Mouse (Mus musculus) limb, embryonic 14.5 days (tissue): ENCODE data around the gene Nkpd1. TPM values are rescaled to one million over a fixed set of nuclear protein-coding genes. Genes with fewer than 3 reads are reported as not detected.

Experiments
- ATAC-seq: fragments of 200-750 bp; cut with Nextera tagmentation; 2 replicates; pipeline ENCODE4 v1.8.0; 2017; ENCODE audit warnings: low read depth, moderate number of reproducible peaks, moderate TSS enrichment; ENCODE audit not compliant: low FRiP score
- DNase-seq: peaks from one replicate; pipeline ENCODE4 v3.0.0-alpha.2; 2015; ENCODE audit warnings: low spot score
- H3K27ac ChIP-seq: fragments of 300-500 bp; sonication (generic); replicated peaks from 2 replicates; pipeline ENCODE4 v1.5.1; 2014; ENCODE audit warnings: low read depth, mild to moderate bottlenecking, low read length, moderate library complexity, mixed read lengths
- H3K27me3 ChIP-seq: fragments of 300-500 bp; sonication (generic); 2 replicates; pipeline ENCODE4 v1.6.1; 2014; ENCODE audit warnings: low read length, mixed read lengths; ENCODE audit not compliant: control insufficient read depth, insufficient read depth
- H3K36me3 ChIP-seq: fragments of 300-500 bp; sonication (generic); 2 replicates; pipeline ENCODE4 v1.6.1; 2014; ENCODE audit warnings: mild to moderate bottlenecking, low read length, moderate library complexity, mixed read lengths; ENCODE audit not compliant: control insufficient read depth, insufficient read depth
- H3K4me1 ChIP-seq: fragments of 300-500 bp; sonication (generic); 2 replicates; pipeline ENCODE4 v1.6.1; 2014; ENCODE audit warnings: antibody characterized with exemption, low read length, mixed read lengths; ENCODE audit not compliant: control insufficient read depth, insufficient read depth
- H3K4me2 ChIP-seq: fragments of 300-500 bp; sonication (generic); replicated peaks from 2 replicates; pipeline ENCODE4 v1.6.1; 2014; ENCODE audit warnings: low read depth, mild to moderate bottlenecking, low read length, moderate library complexity; ENCODE audit not compliant: severe bottlenecking
- H3K4me3 ChIP-seq: fragments of 300-500 bp; sonication (generic); replicated peaks from 2 replicates; pipeline ENCODE4 v1.5.1; 2014; ENCODE audit warnings: low read length
- H3K9ac ChIP-seq: fragments of 300-500 bp; sonication (generic); 2 replicates; pipeline ENCODE4 v1.6.1; 2014; ENCODE audit warnings: mild to moderate bottlenecking, low read depth, low read length, moderate library complexity; ENCODE audit not compliant: severe bottlenecking
- H3K9me3 ChIP-seq: fragments of 300-500 bp; sonication (generic); 2 replicates; pipeline ENCODE4 v1.6.1; 2016; ENCODE audit warnings: low read length; ENCODE audit not compliant: control insufficient read depth
- POLR2A ChIP-seq: fragments of 200-500 bp; IDR thresholded peaks from 2 replicates; pipeline ENCODE4 v1.8.0; 2012; ENCODE audit warnings: inconsistent platforms, mild to moderate bottlenecking, moderate library complexity, borderline replicate concordance; ENCODE audit not compliant: insufficient read depth, insufficient read length; ENCODE audit errors: extremely low read depth
- WGBS: fragments of 180-500 bp; shearing (Covaris S2); extraction: QIAGEN DNeasy Blood & Tissue Kit; methylation state at CpG from one replicate; pipeline ENCODE4 v1.1.7; 2014; 5-methylcytosine and 5-hydroxymethylcytosine counted together
- polyA plus RNA-seq, 2 experiments: library from polyadenylated mRNA; depleted of rRNA in 1 of 2; stranded (reverse) in 1 of 2; unstranded in 1 of 2; fragments of >200 nt; fragmentation: Nextera tagmentation in 1 of 2; extraction: Ambion mirVana in 1 of 2; gene quantifications; 2 replicates each; pipeline versions ENCODE4 v1.2.1 to v1.2.3; 2012 to 2014

The Nkpd1 gene
- polyA plus RNA-seq (2012; rRNA removed) (0.29 and 0.36 TPM in 2 replicates), polyA plus RNA-seq (2014; fragmentation: Nextera tagmentation; extraction: Ambion mirVana) (0.17 and 0.22 TPM in 2 replicates)

- no peak for DNase-seq
- ATAC-seq, result no peak
- no peak for TF ChIP-seq POLR2A
- H3K9me3 ChIP-seq, result no peaks in the 10 kb centered on the region
- peaks cover 3% of the 10 kb centered on the region for H3K4me1 ChIP-seq
- no peak within 1 kb of the TSS for H3K27ac ChIP-seq
- H3K4me3 ChIP-seq, result peak within 1 kb of the TSS; percentile 5; the same call in 1 of the 2 replicates
- H3K9ac ChIP-seq, result peak within 1 kb of the TSS; percentile 45; the same call in 1 of the 2 replicates
- peaks cover 55% of the 10 kb centered on the region for H3K27me3 ChIP-seq
- H3K36me3 ChIP-seq, result no peaks in the 10 kb centered on the region
- WGBS, result 9% methylated on average over 15 of the region's 29 CpGs
- peak within 1 kb of the TSS; percentile 25 for H3K4me2 ChIP-seq
These were observed at the start of gene Nkpd1 for GRCm38 (mm10) chr7:19517652-19518365. Gene Nkpd1 (plus strand): TSS chr7:19517838.

DNA sequence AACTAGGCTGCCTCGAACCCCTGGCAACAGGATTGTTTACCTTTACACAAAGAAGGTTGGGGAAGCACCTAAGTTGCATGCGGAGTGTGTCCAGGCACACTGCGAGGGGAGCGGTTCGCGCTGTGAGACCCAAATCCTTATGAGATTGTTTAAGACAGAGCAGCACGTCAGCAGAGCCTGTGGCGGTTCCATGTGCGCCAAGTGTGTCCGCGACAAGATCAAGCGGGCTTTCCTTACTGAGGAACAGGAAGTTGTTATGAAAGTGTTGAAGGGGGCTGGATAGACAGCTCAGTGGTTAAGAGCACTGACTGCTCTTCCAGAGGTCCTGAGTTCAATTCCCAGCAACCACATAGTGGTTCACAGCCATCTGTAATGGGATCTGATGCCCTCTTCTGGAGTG, 49.4 kb upstream of the Nkpd1 start:
- H3K27me3 ChIP-seq, result peaks cover 32% of the 10 kb centered on the region
- no peak for DNase-seq
- TF ChIP-seq POLR2A, result no peak
- no peak overlapping the region for H3K4me2 ChIP-seq
- H3K9ac ChIP-seq, result no peak overlapping the region
- peaks cover 9% of the 10 kb centered on the region for H3K4me1 ChIP-seq
- WGBS, result 76% methylated on average over 12 of the region's 12 CpGs
- no peaks in the 10 kb centered on the region for H3K9me3 ChIP-seq
- H3K36me3 ChIP-seq, result no peaks in the 10 kb centered on the region
- ATAC-seq, result no peak
- H3K4me3 ChIP-seq, result no peak overlapping the region
- H3K27ac ChIP-seq, result no peak overlapping the region

GRCm38 (mm10) chr7:19469404-19469803, 48.2 kb upstream of the Nkpd1 start:
- DNase-seq (no peak), ATAC-seq (no peak)
- TF ChIP-seq POLR2A, result no peak
- H3K4me3 ChIP-seq, result no peak overlapping the region
- peaks cover 9% of the 10 kb centered on the region for H3K4me1 ChIP-seq
- H3K27me3 ChIP-seq, result peaks cover 32% of the 10 kb centered on the region
- H3K4me2 ChIP-seq, result no peak overlapping the region
- no peak overlapping the region for H3K27ac ChIP-seq
- H3K9me3 ChIP-seq, result no peaks in the 10 kb centered on the region
- no peak overlapping the region for H3K9ac ChIP-seq
- WGBS, result 28% methylated on average over 23 of the region's 23 CpGs
- H3K36me3 ChIP-seq, result no peaks in the 10 kb centered on the region

DNA sequence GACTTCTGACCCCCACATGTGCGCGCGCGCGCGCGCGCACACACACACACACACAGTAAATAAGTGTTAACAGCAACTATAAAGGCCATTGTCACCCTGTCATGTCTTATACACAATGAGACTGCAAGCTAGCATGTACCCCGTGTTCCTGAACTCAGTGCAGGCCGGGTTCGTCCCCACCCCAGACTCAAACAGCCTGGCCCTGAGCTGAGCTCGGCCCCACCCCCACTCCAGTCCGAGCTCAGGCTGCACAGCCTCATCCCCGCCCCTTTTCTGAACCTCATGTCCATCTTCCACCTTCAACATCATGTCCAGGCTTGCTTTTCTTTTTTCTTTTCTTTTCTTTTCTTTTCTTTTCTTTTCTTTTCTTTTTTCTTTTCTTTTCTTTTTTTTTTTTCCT, 47.3 kb upstream of the Nkpd1 start:
- no peak for TF ChIP-seq POLR2A
- H3K4me1 ChIP-seq, result peaks cover 3% of the 10 kb centered on the region; the same call in 1 of the 2 replicates
- ATAC-seq, result no peak
- WGBS, result 17% methylated on average over 14 of the region's 14 CpGs
- H3K4me2 ChIP-seq, result no peak overlapping the region
- no peak for DNase-seq
- no peak overlapping the region for H3K9ac ChIP-seq
- peaks cover 32% of the 10 kb centered on the region for H3K27me3 ChIP-seq
- H3K4me3 ChIP-seq, result no peak overlapping the region
- no peaks in the 10 kb centered on the region for H3K9me3 ChIP-seq
- H3K27ac ChIP-seq, result no peak overlapping the region
- no peaks in the 10 kb centered on the region for H3K36me3 ChIP-seq

DNA sequence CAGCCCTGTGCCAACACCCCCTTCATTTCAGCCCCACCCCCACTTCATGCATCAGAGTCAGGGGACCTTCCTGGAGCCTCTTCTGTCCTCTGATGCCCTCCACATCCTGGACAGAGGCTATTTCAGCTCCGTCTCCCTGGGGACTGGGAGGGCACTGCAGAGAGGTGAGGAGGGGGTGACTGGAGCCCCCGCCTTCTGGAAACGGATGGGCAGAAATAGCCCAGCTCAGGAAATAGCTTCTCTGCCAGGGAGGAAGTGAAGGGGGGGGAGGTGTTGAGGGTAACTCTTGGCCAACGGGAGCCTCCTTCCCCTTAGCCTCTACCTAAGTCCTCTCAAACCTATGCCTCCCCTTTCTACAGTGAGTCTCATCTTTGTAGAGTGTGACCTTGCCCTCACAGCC, 45.2 kb upstream of the Nkpd1 start:
- Histone ChIP-seq H3K27me3 (peaks cover 32% of the 10 kb centered on the region), H3K9ac (no peak overlapping the region), H3K4me2 (no peak overlapping the region), H3K4me1 (peaks cover 3% of the 10 kb centered on the region; the same call in 1 of the 2 replicates), H3K4me3 (no peak overlapping the region), H3K36me3 (no peaks in the 10 kb centered on the region), H3K27ac (no peak overlapping the region), H3K9me3 (no peaks in the 10 kb centered on the region)
- no peak for TF ChIP-seq POLR2A
- ATAC-seq (no peak), DNase-seq (no peak)
- WGBS, result 47% methylated on average over 4 of the region's 4 CpGs
